Mouse (Mus musculus) forebrain, embryonic 13.5 days (tissue): ENCODE measurements around the gene Pphln1. TPM values are rescaled to one million over a fixed set of nuclear protein-coding genes. Genes with fewer than 3 reads are reported as not detected.

ENCODE experiments used
- ATAC-seq: fragments of 200-750 bp; cut with Nextera tagmentation; 2 replicates; pipeline ENCODE4 v1.8.0; 2017
- H3K27ac ChIP-seq: fragments of 300-500 bp; sonication (generic); 2 replicates; pipeline ENCODE4 v1.5.1; 2015; ENCODE audit warnings: inconsistent platforms, mild to moderate bottlenecking, moderate library complexity
- H3K27me3 ChIP-seq: fragments of 300-500 bp; sonication (generic); 2 replicates; pipeline ENCODE4 v1.6.1; 2015; ENCODE audit warnings: mild to moderate bottlenecking, inconsistent platforms
- H3K36me3 ChIP-seq: fragments of 300-500 bp; sonication (generic); 2 replicates; pipeline ENCODE4 v1.6.1; 2015; ENCODE audit warnings: mild to moderate bottlenecking, inconsistent platforms; ENCODE audit not compliant: poor library complexity, severe bottlenecking
- H3K4me1 ChIP-seq: fragments of 300-500 bp; sonication (generic); 2 replicates; pipeline ENCODE4 v1.6.1; 2015; ENCODE audit warnings: inconsistent platforms
- H3K4me2 ChIP-seq: fragments of 300-500 bp; sonication (generic); 2 replicates; pipeline ENCODE4 v1.6.1; 2015; ENCODE audit warnings: inconsistent platforms, mild to moderate bottlenecking, moderate library complexity
- H3K4me3 ChIP-seq: fragments of 300-500 bp; sonication (generic); 2 replicates; pipeline ENCODE4 v1.5.1; 2015; ENCODE audit warnings: mild to moderate bottlenecking, inconsistent platforms
- H3K9ac ChIP-seq: fragments of 300-500 bp; sonication (generic); 2 replicates; pipeline ENCODE4 v1.6.1; 2015; ENCODE audit warnings: mild to moderate bottlenecking, inconsistent platforms
- H3K9me3 ChIP-seq: fragments of 300-500 bp; sonication (generic); replicated peaks from 2 replicates; pipeline ENCODE4 v1.6.1; 2016; ENCODE audit warnings: inconsistent platforms
- WGBS: fragments of 180-500 bp; shearing (Covaris S2); methylation state at CpG from one replicate; pipeline ENCODE4 v1.1.7; 2015; 5-methylcytosine and 5-hydroxymethylcytosine counted together
- polyA plus RNA-seq: library from polyadenylated mRNA; unstranded; fragments of >200 nt; fragmentation: Nextera tagmentation; extraction: Ambion mirVana; gene quantifications from 2 replicates; pipeline ENCODE4 v1.2.1, GENCODE M21; 2015

Pphln1 gene
- polyA plus RNA-seq, 1 experiment from 2014 or later = 60.1 TPM

- Histone ChIP-seq H3K27me3 (peaks cover 25% of the 10 kb centered on the region), H3K36me3 (0 out of 2 replicates have a peak, but pooled peaks cover 4% of the 10 kb centered on the region), H3K4me1 (peaks cover 26% of the 10 kb centered on the region), H3K9ac (no peak overlapping the region), H3K4me2 (no peak overlapping the region), H3K4me3 (no peak overlapping the region), H3K9me3 (no peaks in the 10 kb centered on the region), H3K27ac (no peak overlapping the region)
- no peak for ATAC-seq
- 39% methylated on average over 9 of the region's 9 CpGs for WGBS
Observed at GRCm38 (mm10) chr15:93512437-93512836, 114.3 kb downstream of the Pphln1 start.

- Histone ChIP-seq H3K36me3 (no peaks in the 10 kb centered on the region), H3K9me3 (no peaks in the 10 kb centered on the region), H3K4me2 (no peak overlapping the region), H3K4me1 (peaks cover 40% of the 10 kb centered on the region), H3K4me3 (no peak overlapping the region), H3K9ac (no peak overlapping the region), H3K27me3 (peaks cover 32% of the 10 kb centered on the region), H3K27ac (no peak overlapping the region)
- 7% methylated on average over 10 of the region's 10 CpGs for WGBS
- no peak for ATAC-seq
Observed at GRCm38 (mm10) chr15:93513939-93514341, 115.8 kb downstream of the Pphln1 start.

- Histone ChIP-seq H3K4me1 (peaks cover 49% of the 10 kb centered on the region), H3K4me2 (no peak overlapping the region)
- 67% methylated on average over 9 of the region's 9 CpGs for WGBS
Observed at GRCm38 (mm10) chr15:93515316-93515715, 117.2 kb downstream of the Pphln1 start.

GRCm38 (mm10) chr15:93517022-93517565, 118.9 kb downstream of the Pphln1 start:
- no peaks in the 10 kb centered on the region for H3K9me3 ChIP-seq
- no peak overlapping the region for H3K27ac ChIP-seq
- ATAC-seq = no peak
- WGBS = 81% methylated on average over 11 of the region's 11 CpGs
- no peak overlapping the region for H3K9ac ChIP-seq
- no peaks in the 10 kb centered on the region for H3K36me3 ChIP-seq
- peaks cover 39% of the 10 kb centered on the region for H3K4me1 ChIP-seq
- peaks cover 54% of the 10 kb centered on the region for H3K27me3 ChIP-seq
- no peak overlapping the region for H3K4me3 ChIP-seq
- no peak overlapping the region for H3K4me2 ChIP-seq

More at GRCm38 (mm10) chr15:93515316-93515715, 117.2 kb downstream of the Pphln1 start:
- ATAC-seq = no peak
- no peaks in the 10 kb centered on the region for H3K9me3 ChIP-seq
- peaks cover 37% of the 10 kb centered on the region for H3K27me3 ChIP-seq
- no peak overlapping the region for H3K4me3 ChIP-seq
- H3K9ac ChIP-seq = no peak overlapping the region
- H3K27ac ChIP-seq = no peak overlapping the region
- H3K36me3 ChIP-seq = no peaks in the 10 kb centered on the region

GRCm38 (mm10) chr15:93518143-93518902, 120.2 kb downstream of the Pphln1 start:
- H3K27ac ChIP-seq = no peak overlapping the region
- H3K4me1 ChIP-seq = peaks cover 31% of the 10 kb centered on the region
- H3K36me3 ChIP-seq = no peaks in the 10 kb centered on the region
- H3K4me3 ChIP-seq = peak overlapping the region; percentile 71
- H3K4me2 ChIP-seq = peak overlapping the region; percentile 91
- no peak for ATAC-seq
- 2% methylated on average over 23 of the region's 23 CpGs for WGBS
- peaks cover 47% of the 10 kb centered on the region for H3K27me3 ChIP-seq
- H3K9me3 ChIP-seq = no peaks in the 10 kb centered on the region
- peak overlapping the region; percentile 71 for H3K9ac ChIP-seq

- under 1% methylated on average over 65 of the region's 85 CpGs for WGBS
Observed at GRCm38 (mm10) chr15:93518941-93519835, 121.0 kb downstream of the Pphln1 start.

GRCm38 (mm10) chr15:93519836-93520826, 122.0 kb downstream of the Pphln1 start:
- ATAC-seq = no peak
- 10% methylated on average over 17 of the region's 17 CpGs for WGBS

More at GRCm38 (mm10) chr15:93518941-93519835, 121.0 kb downstream of the Pphln1 start:
- no peaks in the 10 kb centered on the region for H3K9me3 ChIP-seq
- peak overlapping the region; percentile 71 for H3K9ac ChIP-seq
- H3K27ac ChIP-seq = no peak overlapping the region; the same call in 1 of the 2 replicates
- peaks cover 47% of the 10 kb centered on the region for H3K27me3 ChIP-seq
- no peaks in the 10 kb centered on the region for H3K36me3 ChIP-seq
- H3K4me3 ChIP-seq = peak overlapping the region; percentile 71
- H3K4me2 ChIP-seq = peak overlapping the region; percentile 91
- peaks cover 26% of the 10 kb centered on the region for H3K4me1 ChIP-seq
- ATAC-seq = peak; percentile 93

GRCm38 (mm10) chr15:93521088-93521786, 123.1 kb downstream of the Pphln1 start:
- ATAC-seq = no peak
- no peak overlapping the region for H3K9ac ChIP-seq
- H3K27ac ChIP-seq = no peak overlapping the region
- peaks cover 26% of the 10 kb centered on the region for H3K4me1 ChIP-seq
- no peaks in the 10 kb centered on the region for H3K36me3 ChIP-seq
- H3K4me3 ChIP-seq = no peak overlapping the region
- 29% methylated on average over 11 of the region's 11 CpGs for WGBS
- H3K4me2 ChIP-seq = no peak overlapping the region
- no peaks in the 10 kb centered on the region for H3K9me3 ChIP-seq
- H3K27me3 ChIP-seq = peaks cover 37% of the 10 kb centered on the region

More at GRCm38 (mm10) chr15:93519836-93520826, 122.0 kb downstream of the Pphln1 start:
- H3K9ac ChIP-seq = no peak overlapping the region
- no peak overlapping the region; the same call in 1 of the 2 replicates for H3K27ac ChIP-seq
- peaks cover 41% of the 10 kb centered on the region for H3K27me3 ChIP-seq
- no peaks in the 10 kb centered on the region for H3K9me3 ChIP-seq
- H3K4me1 ChIP-seq = peaks cover 26% of the 10 kb centered on the region
- H3K4me2 ChIP-seq = peak overlapping the region; percentile 91
- H3K36me3 ChIP-seq = no peaks in the 10 kb centered on the region
- peak overlapping the region; percentile 71 for H3K4me3 ChIP-seq

GRCm38 (mm10) chr15:93521787-93522180, 123.6 kb downstream of the Pphln1 start:
- no peak overlapping the region for H3K4me3 ChIP-seq
- ATAC-seq = no peak
- H3K27me3 ChIP-seq = peaks cover 37% of the 10 kb centered on the region
- no peaks in the 10 kb centered on the region for H3K36me3 ChIP-seq
- H3K9me3 ChIP-seq = no peaks in the 10 kb centered on the region
- 55% methylated on average over 3 of the region's 3 CpGs for WGBS
- H3K4me2 ChIP-seq = no peak overlapping the region
- no peak overlapping the region for H3K9ac ChIP-seq
- H3K27ac ChIP-seq = no peak overlapping the region
- peaks cover 26% of the 10 kb centered on the region for H3K4me1 ChIP-seq

GRCm38 (mm10) chr15:93525305-93525917, 127.3 kb downstream of the Pphln1 start:
- Histone ChIP-seq H3K4me3 (no peak overlapping the region), H3K27me3 (peaks cover 19% of the 10 kb centered on the region), H3K9me3 (no peaks in the 10 kb centered on the region), H3K9ac (no peak overlapping the region), H3K36me3 (no peaks in the 10 kb centered on the region), H3K4me1 (no peaks in the 10 kb centered on the region), H3K27ac (no peak overlapping the region), H3K4me2 (no peak overlapping the region)
- 84% methylated on average over 5 of the region's 5 CpGs for WGBS
- ATAC-seq = no peak
